Mouse (Mus musculus) kidney, adult 2 months (tissue): Measurements from ENCODE around the gene Dact2. TPM values are rescaled to one million over a fixed set of nuclear protein-coding genes. Genes with fewer than 3 reads are reported as not detected.

Experiments
- DNase-seq: peaks from one replicate; pipeline ENCODE4 v3.0.0; 2021
- H3K27ac ChIP-seq: fragments of 200-500 bp; 2 replicates; pipeline ENCODE4 v1.5.1; 2012; ENCODE audit warnings: low read depth, low read length, control low read depth, inconsistent platforms; ENCODE audit not compliant: insufficient read depth
- H3K27me3 ChIP-seq: fragments of 200-500 bp; replicated peaks from 2 replicates; pipeline ENCODE4 v1.6.1; 2012; ENCODE audit warnings: mild to moderate bottlenecking, moderate library complexity, low read length, inconsistent platforms; ENCODE audit not compliant: control insufficient read depth, insufficient read depth
- H3K36me3 ChIP-seq: fragments of 200-500 bp; 2 replicates; pipeline ENCODE4 v1.6.1; 2012; ENCODE audit warnings: mild to moderate bottlenecking, moderate library complexity, low read length, inconsistent platforms; ENCODE audit not compliant: control insufficient read depth, insufficient read depth
- H3K4me1 ChIP-seq: fragments of 200-500 bp; 2 replicates; pipeline ENCODE4 v1.6.1; 2011; ENCODE audit warnings: low read length; ENCODE audit not compliant: control insufficient read depth, insufficient read depth
- H3K4me3 ChIP-seq: fragments of 200-500 bp; 2 replicates; pipeline ENCODE4 v1.5.1; 2011; ENCODE audit warnings: mild to moderate bottlenecking, low read depth, low read length, control low read depth; ENCODE audit not compliant: insufficient read depth
- CTCF ChIP-seq: fragments of 200-500 bp; conservative IDR thresholded peaks from 2 replicates; pipeline ENCODE4 v1.5.1; 2011; ENCODE audit warnings: low read depth, mild to moderate bottlenecking, control low read depth, low read length, moderate library complexity, mixed read lengths; ENCODE audit not compliant: insufficient read depth, insufficient read length
- POLR2A ChIP-seq: fragments of 200-500 bp; IDR thresholded peaks from one replicate; pipeline ENCODE4 v1.6.1; 2011; ENCODE audit warnings: low read depth, low read length, control low read depth
- WGBS: fragments of 180-500 bp; shearing (Covaris S2); methylation state at CpG from one replicate; pipeline ENCODE4 v1.1.7; 2018; 5-methylcytosine and 5-hydroxymethylcytosine counted together
- polyA plus RNA-seq: library from polyadenylated mRNA; depleted of rRNA; stranded (reverse); fragments of >200 nt; gene quantifications from 2 replicates; pipeline ENCODE4 v1.2.3, GENCODE M21; 2012

The Dact2 gene
- polyA plus RNA-seq, 1 experiment = 24.2 TPM

GRCm38 (mm10) chr17:14182860-14183259 is 21.2 kb downstream of the Dact2 start:
- no peak for DNase-seq
- Histone ChIP-seq H3K36me3 (no peaks in the 10 kb centered on the region), H3K4me1 (peaks cover 15% of the 10 kb centered on the region), H3K4me3 (no peak overlapping the region), H3K27me3 (no peaks in the 10 kb centered on the region), H3K27ac (no peak overlapping the region)
- 84% methylated on average over 3 of the region's 3 CpGs for WGBS
- TF ChIP-seq CTCF (no peak), POLR2A (no peak)

DNA sequence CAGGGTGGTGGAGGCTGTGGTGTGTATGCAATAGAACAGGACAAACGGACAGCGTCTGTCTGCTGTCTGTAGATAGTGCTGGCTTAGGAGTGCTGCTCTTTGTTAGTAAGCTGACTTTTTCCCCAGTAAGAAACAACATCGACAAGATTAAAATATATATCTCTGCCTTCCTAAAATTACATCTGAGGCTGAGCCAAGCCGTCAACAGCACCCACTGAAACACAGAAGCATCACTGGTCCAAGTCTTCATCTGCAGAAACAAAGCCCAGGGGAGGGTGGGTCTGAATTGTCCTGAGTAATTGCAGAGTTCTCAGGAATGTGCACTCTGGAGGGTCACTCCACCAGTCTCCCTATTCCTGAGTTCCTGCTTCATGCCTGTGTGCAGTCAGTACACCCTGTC is 25.2 kb downstream of the Dact2 start:
- no peak for DNase-seq
- Histone ChIP-seq H3K27ac (peak overlapping the region; percentile 76; the same call in 1 of the 2 replicates), H3K4me3 (no peak overlapping the region), H3K36me3 (no peaks in the 10 kb centered on the region), H3K27me3 (no peaks in the 10 kb centered on the region), H3K4me1 (peaks cover 15% of the 10 kb centered on the region)
- no peak for TF ChIP-seq POLR2A
- no peak for TF ChIP-seq CTCF
- WGBS = 34% methylated on average over 4 of the region's 4 CpGs

DNA sequence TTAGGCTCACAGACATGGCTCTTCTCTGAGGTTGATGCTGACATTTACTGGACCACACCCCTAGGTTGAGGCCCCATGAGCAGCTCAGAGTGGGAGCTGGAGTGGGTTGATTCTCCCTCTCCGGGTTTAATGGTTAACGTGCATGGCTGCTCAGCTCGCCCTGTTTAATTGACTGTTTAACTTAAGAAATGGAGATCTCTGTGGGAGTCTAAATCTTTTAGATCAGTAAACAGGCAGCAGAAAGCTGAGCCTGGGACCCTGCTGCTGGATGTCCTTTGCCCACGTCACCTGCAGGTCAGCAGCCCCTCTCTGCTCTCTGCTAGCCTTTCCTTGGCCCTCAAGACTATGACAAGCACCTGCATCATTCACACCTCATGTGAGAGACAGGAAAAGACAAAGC is 25.6 kb downstream of the Dact2 start:
- H3K4me1 ChIP-seq = peaks cover 15% of the 10 kb centered on the region

GRCm38 (mm10) chr17:14178049-14178448 is 26.1 kb downstream of the Dact2 start:
- DNase-seq = no peak
- TF ChIP-seq POLR2A (no peak), CTCF (no peak)
- no peak overlapping the region for H3K27ac ChIP-seq
- H3K27me3 ChIP-seq = no peaks in the 10 kb centered on the region
- 42% methylated on average over 5 of the region's 5 CpGs for WGBS
- H3K4me1 ChIP-seq = peaks cover 15% of the 10 kb centered on the region
- no peak overlapping the region for H3K4me3 ChIP-seq
- no peaks in the 10 kb centered on the region for H3K36me3 ChIP-seq

More for the DNA sequence above, 25.6 kb downstream of the Dact2 start:
- H3K4me3 ChIP-seq = no peak overlapping the region
- H3K36me3 ChIP-seq = no peaks in the 10 kb centered on the region
- no peak for TF ChIP-seq CTCF
- no peak for TF ChIP-seq POLR2A
- WGBS = 24% methylated on average over 4 of the region's 4 CpGs
- DNase-seq = peak; percentile 85
- peak overlapping the region; percentile 76 for H3K27ac ChIP-seq
- H3K27me3 ChIP-seq = no peaks in the 10 kb centered on the region

GRCm38 (mm10) chr17:14177018-14177417 is 27.1 kb downstream of the Dact2 start:
- 84% methylated on average over 5 of the region's 5 CpGs for whole genome bisulfite sequencing
- H3K36me3 ChIP-seq = no peaks in the 10 kb centered on the region

DNA sequence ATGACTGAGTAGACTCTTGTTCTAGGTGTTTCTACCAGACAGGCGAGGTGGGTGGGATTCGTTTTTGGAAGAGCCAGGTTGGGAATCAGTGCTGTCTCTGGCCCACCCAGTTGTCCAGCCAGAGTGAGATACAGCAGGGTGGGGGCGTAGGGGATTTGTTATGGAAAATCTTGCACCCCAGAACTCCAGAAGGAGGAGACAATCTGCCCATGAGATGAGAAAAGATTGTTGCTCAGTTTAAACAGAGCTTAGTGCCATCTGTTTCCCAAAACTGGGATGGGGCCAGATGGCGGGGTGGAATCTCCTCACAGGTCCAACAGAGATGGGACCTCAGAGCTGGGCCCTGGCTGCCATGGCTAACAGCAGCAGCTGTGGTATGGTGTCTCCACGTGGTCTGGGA is 28.4 kb downstream of the Dact2 start:
- Histone ChIP-seq H3K4me1 (peaks cover 24% of the 10 kb centered on the region), H3K4me3 (no peak overlapping the region), H3K27ac (no peak overlapping the region), H3K27me3 (no peaks in the 10 kb centered on the region), H3K36me3 (no peaks in the 10 kb centered on the region)
- WGBS = 85% methylated on average over 5 of the region's 5 CpGs
- no peak for TF ChIP-seq CTCF
- TF ChIP-seq POLR2A = no peak
- DNase-seq = no peak

More at GRCm38 (mm10) chr17:14177018-14177417, 27.1 kb downstream of the Dact2 start:
- H3K4me1 ChIP-seq = peaks cover 15% of the 10 kb centered on the region
- DNase-seq = no peak
- TF ChIP-seq POLR2A = no peak
- TF ChIP-seq CTCF = no peak
- H3K27ac ChIP-seq = no peak overlapping the region
- H3K4me3 ChIP-seq = no peak overlapping the region
- no peaks in the 10 kb centered on the region for H3K27me3 ChIP-seq

GRCm38 (mm10) chr17:14175019-14175418 is 29.1 kb downstream of the Dact2 start:
- Histone ChIP-seq H3K4me3 (no peak overlapping the region), H3K27ac (no peak overlapping the region), H3K27me3 (no peaks in the 10 kb centered on the region), H3K36me3 (no peaks in the 10 kb centered on the region), H3K4me1 (peaks cover 27% of the 10 kb centered on the region)
- WGBS = 60% methylated on average over 4 of the region's 4 CpGs
- TF ChIP-seq POLR2A (no peak), CTCF (no peak)
- DNase-seq = peak; percentile 50
